Mouse (Mus musculus) activated CD4-positive, CD25-positive, alpha-beta regulatory T cell (primary cell): ENCODE results near the gene Qk. TPM values are rescaled to one million over a fixed set of nuclear protein-coding genes. Genes with fewer than 3 reads are reported as not detected.

ENCODE experiments used
- polyA plus RNA-seq, 2 experiments: library from polyadenylated mRNA; unstranded; fragments of 100-300 nt; shearing (Covaris generic); gene quantifications; one replicate each; pipeline ENCODE4 v1.2.1; 2017

The Qk gene
- polyA plus RNA-seq = 10 to 100 TPM; 35.7 to 53.4 TPM

DNA sequence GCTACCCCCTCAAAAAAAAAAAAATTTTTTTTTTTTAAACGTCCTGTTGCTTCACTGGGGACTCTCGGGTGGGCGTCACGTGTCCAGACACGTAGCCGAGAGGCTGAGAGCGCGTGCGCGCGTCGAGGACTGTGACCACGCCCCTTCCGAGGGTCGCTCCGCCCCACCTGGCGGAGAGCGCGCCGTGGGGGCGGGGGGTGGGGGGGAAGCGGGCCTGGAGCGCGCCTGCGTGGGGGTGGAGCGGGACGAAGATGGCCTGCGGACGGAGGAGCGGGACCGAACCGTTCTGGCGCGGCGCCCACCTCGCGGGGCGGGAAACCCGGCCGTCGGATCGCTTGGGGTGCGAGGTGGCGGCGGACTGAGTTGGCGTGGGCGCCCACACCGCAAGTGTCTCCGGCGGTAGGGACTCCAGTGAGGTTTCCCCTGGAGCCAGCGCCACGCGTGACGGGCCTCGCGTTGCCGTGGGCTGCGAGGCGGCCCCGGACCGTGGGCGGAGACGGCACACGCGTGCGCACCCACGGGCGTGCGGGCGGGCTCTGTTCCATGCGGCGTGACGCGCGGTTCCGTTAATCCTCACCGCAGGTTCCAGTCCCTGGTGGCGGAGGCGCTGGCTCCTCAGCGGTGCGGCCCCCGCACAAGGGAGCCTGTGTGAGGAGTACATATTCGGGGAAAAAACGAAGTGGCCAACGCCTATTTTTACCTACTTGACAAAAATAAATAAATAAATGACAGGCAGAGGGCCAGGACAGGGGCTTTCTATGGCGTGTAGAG is at the start of gene Qk:
TSS of gene Qk (minus strand) at position 170 of the 771 bp plus-strand sequence.

